Mouse (Mus musculus) midbrain, postnatal 0 days (tissue): ENCODE measurements at regions not wholly inside any gene's neighbourhood (a gene's known extent, or its start where the extent isn't known, plus 50 kb on each side); places are given as distances from the start of the nearest gene placed in this dataset.

Experiments
- ATAC-seq: fragments of 200-750 bp; cut with Nextera tagmentation; 2 replicates; pipeline ENCODE4 v1.8.0; 2017; ENCODE audit warnings: moderate number of reproducible peaks, mild to moderate bottlenecking, moderate TSS enrichment, moderate library complexity; ENCODE audit not compliant: low FRiP score
- DNase-seq: peaks from one replicate; pipeline ENCODE4 v3.0.0-alpha.2; 2015; ENCODE audit warnings: low spot score
- H3K27ac ChIP-seq: fragments of 300-500 bp; sonication (generic); 2 replicates; pipeline ENCODE4 v1.5.1; 2014; ENCODE audit warnings: low read depth, mild to moderate bottlenecking, low read length, mixed read lengths
- H3K27me3 ChIP-seq: fragments of 300-500 bp; sonication (generic); 2 replicates; pipeline ENCODE4 v1.6.1; 2014; ENCODE audit warnings: low read length, control low read depth, mixed read lengths; ENCODE audit not compliant: insufficient read depth
- H3K36me3 ChIP-seq: fragments of 300-500 bp; sonication (generic); 2 replicates; pipeline ENCODE4 v1.6.1; 2014; ENCODE audit warnings: low read length, control low read depth, mixed read lengths; ENCODE audit not compliant: insufficient read depth
- H3K4me1 ChIP-seq: fragments of 300-500 bp; sonication (generic); 2 replicates; pipeline ENCODE4 v1.6.1; 2014; ENCODE audit warnings: mild to moderate bottlenecking, control low read depth, antibody characterized with exemption, low read length, mixed read lengths; ENCODE audit not compliant: insufficient read depth
- H3K4me2 ChIP-seq: fragments of 300-500 bp; sonication (generic); 2 replicates; pipeline ENCODE4 v1.6.1; 2014; ENCODE audit warnings: low read depth, mild to moderate bottlenecking, low read length, mixed read lengths; ENCODE audit not compliant: poor library complexity, severe bottlenecking
- H3K4me3 ChIP-seq: fragments of 300-500 bp; sonication (generic); 2 replicates; pipeline ENCODE4 v1.5.1; 2014; ENCODE audit warnings: low read depth, mild to moderate bottlenecking, low read length, moderate library complexity
- H3K9ac ChIP-seq: fragments of 300-500 bp; sonication (generic); replicated peaks from 2 replicates; pipeline ENCODE4 v1.6.1; 2014; ENCODE audit warnings: mild to moderate bottlenecking, low read length, moderate library complexity, mixed read lengths; ENCODE audit not compliant: poor library complexity, severe bottlenecking
- H3K9me3 ChIP-seq: fragments of 300-500 bp; sonication (generic); 2 replicates; pipeline ENCODE4 v1.6.1; 2016; ENCODE audit warnings: low read length, control low read depth
- CTCF ChIP-seq: IDR thresholded peaks from 2 replicates; pipeline ENCODE4 v1.5.1; 2016; ENCODE audit warnings: antibody characterized with exemption, mild to moderate bottlenecking
- WGBS: fragments of 180-500 bp; shearing (Covaris S2); extraction: QIAGEN DNeasy Blood & Tissue Kit; methylation state at CpG from one replicate; pipeline ENCODE4 v1.1.7; 2014; 5-methylcytosine and 5-hydroxymethylcytosine counted together

DNA sequence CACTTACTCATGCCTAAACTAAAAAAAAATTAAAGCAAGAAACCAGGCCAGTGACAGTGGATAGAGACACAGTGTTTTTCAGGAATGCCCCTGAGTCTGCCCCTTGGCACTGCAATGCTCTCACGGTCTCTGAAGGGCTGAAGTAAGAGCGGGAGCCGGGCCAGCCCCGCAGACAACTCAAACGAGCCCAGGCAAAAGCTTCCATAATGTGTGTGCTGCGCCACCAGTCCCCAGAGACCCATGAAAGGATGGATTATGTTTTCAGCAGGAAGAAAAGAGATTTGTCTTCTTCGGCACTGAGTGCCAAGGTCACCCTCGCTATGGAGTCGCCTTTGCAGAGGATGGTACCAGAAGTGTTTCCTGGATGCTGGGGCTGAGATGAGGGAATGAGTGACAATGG is 81.7 kb upstream of the Adamts2 start:
- Histone ChIP-seq H3K9me3 (no peaks in the 10 kb centered on the region), H3K4me2 (no peak overlapping the region), H3K36me3 (no peaks in the 10 kb centered on the region), H3K4me3 (no peak overlapping the region), H3K9ac (no peak overlapping the region), H3K27ac (no peak overlapping the region), H3K27me3 (no peaks in the 10 kb centered on the region), H3K4me1 (no peaks in the 10 kb centered on the region)
- WGBS: 45% methylated on average over 9 of the region's 9 CpGs
- DNase-seq (peak; percentile 45), ATAC-seq (no peak)
- TF ChIP-seq CTCF: no peak

DNA sequence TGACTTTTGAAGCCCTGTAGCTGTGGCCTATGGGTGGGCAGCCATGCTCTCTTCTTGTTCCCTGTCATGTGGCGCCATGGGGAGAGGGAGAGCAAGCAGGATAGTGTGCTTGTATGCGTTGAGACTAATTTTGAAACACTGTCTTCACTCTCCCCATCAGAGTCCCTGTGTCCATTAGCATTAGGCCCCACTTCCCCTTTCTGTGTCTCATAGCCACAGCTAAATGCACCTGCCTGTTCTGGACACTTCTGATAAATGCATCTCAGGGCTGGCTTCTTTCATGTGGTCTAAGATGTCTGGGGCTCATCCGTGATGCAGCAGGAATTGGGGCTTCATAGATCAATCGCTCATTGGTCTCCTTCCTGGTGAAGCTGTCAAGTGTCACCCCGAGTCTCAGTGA is 77.0 kb upstream of the Rufy1 start:
- no peak for TF ChIP-seq CTCF
- Histone ChIP-seq H3K9me3 (no peaks in the 10 kb centered on the region), H3K4me1 (no peaks in the 10 kb centered on the region), H3K4me3 (no peak overlapping the region), H3K27ac (no peak overlapping the region), H3K36me3 (no peaks in the 10 kb centered on the region), H3K9ac (no peak overlapping the region), H3K4me2 (no peak overlapping the region), H3K27me3 (no peaks in the 10 kb centered on the region)
- 65% methylated on average over 5 of the region's 5 CpGs for WGBS
- ATAC-seq (no peak), DNase-seq (no peak)

DNA sequence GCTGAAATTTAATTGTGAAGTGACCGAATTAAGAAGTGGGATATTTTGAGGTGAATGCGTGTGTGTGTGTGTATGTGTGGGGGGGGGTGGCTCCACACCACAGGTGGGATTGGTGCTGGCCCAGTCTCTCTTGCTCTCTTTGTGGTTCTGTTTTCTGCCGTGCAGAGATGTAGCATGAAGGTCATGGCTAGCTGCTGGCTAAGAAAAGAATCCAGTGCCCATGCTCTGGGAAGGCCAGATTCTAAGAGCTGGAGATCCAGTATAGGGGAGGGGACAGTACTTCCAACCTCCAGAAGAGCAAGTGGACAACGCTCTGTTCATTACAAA is 76.5 kb upstream of the Rufy1 start:
- H3K27ac ChIP-seq: no peak overlapping the region
- no peak for TF ChIP-seq CTCF
- WGBS: 49% methylated on average over 4 of the region's 4 CpGs
- DNase-seq (no peak), ATAC-seq (no peak)
- H3K4me1 ChIP-seq: no peaks in the 10 kb centered on the region
- no peak overlapping the region for H3K4me3 ChIP-seq
- H3K36me3 ChIP-seq: no peaks in the 10 kb centered on the region
- H3K9me3 ChIP-seq: no peaks in the 10 kb centered on the region
- no peaks in the 10 kb centered on the region for H3K27me3 ChIP-seq
- H3K9ac ChIP-seq: no peak overlapping the region
- H3K4me2 ChIP-seq: no peak overlapping the region

DNA sequence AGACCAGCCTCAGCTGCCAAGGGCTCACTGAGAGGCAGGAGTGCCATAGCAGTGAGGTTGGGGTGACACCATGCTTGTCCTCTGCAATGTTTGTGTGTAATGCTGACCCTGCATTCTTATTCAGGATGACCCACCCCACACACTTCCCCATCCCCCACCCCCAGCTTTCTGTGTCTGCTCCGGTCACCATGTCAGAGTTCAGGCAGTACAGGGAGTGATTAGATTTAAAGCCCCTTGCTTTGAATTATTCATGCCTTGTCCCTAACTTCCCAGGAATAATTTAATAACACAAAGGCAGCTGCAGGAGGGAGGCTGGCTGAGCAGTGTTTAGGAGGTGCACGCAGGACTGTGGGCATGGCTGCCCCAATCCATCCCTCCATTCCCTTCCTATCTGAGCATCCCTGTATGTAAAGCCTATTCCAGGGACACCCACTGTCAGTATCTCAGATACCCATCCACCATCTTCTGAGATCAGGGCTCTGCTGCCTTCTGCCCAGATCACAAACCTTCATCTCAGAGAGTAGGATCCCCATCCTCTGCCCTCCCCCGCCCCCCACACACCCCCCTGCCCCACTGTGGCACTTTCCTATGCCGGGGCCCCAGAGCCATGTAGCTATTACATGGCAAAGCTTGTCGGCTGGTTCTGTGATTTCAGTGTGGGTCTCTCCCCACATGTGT is 76.0 kb upstream of the Rufy1 start:
- Histone ChIP-seq H3K9me3 (no peaks in the 10 kb centered on the region), H3K27me3 (no peaks in the 10 kb centered on the region), H3K4me1 (no peaks in the 10 kb centered on the region), H3K4me3 (no peak overlapping the region), H3K36me3 (no peaks in the 10 kb centered on the region), H3K4me2 (no peak overlapping the region), H3K9ac (no peak overlapping the region), H3K27ac (no peak overlapping the region)
- 30% methylated on average over 5 of the region's 5 CpGs for WGBS
- no peak for TF ChIP-seq CTCF
- ATAC-seq (no peak), DNase-seq (no peak)

DNA sequence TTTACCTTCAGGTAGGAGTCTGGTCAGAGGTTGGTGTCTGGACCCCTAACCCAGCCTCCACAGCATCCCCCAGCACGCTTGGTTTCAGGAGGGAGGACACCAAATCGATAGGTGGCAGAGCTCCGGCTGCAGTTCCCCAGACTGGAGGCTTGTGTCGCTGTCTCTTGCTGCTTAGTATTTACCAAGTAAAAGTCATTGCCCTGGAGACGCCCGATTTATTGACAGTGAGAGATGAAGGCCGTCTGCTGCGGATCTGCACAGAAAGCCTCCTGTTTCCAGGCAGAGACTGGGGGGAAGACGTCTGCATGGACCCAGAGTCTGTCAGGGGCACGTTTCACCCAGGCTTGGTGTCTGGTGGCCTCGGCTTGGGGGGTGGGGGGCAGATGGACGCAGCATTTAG is 70.4 kb upstream of the Rufy1 start:
- Histone ChIP-seq H3K9me3 (no peaks in the 10 kb centered on the region), H3K27me3 (no peaks in the 10 kb centered on the region), H3K4me3 (no peak overlapping the region), H3K4me1 (no peaks in the 10 kb centered on the region), H3K4me2 (no peak overlapping the region), H3K36me3 (no peaks in the 10 kb centered on the region), H3K9ac (no peak overlapping the region), H3K27ac (no peak overlapping the region)
- peak; percentile 15; the same call in 1 of the 2 replicates for TF ChIP-seq CTCF
- 68% methylated on average over 12 of the region's 12 CpGs for WGBS
- peak; percentile 61 for DNase-seq
- no peak for ATAC-seq

DNA sequence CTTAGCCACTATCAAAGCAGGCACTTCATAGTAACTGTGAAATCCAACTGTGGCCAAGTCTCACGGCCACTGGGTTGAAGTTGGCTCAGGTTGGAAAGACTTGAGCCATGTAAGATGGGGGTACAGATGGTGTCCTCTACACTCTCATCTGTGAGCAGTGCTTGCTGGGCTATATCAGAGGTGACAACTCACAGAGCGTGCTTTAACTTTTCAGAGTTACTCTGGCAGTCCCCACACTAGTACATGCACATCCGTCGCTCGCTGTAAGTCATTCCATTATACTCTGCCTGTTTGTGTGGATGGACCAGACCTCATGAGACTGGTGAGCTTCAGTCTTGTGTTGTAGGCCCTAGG is 62.2 kb upstream of the Rufy1 start:
- Histone ChIP-seq H3K4me2 (no peak overlapping the region), H3K27ac (no peak overlapping the region), H3K4me3 (no peak overlapping the region), H3K4me1 (no peaks in the 10 kb centered on the region), H3K27me3 (no peaks in the 10 kb centered on the region), H3K36me3 (no peaks in the 10 kb centered on the region), H3K9ac (no peak overlapping the region), H3K9me3 (no peaks in the 10 kb centered on the region)
- no peak for ATAC-seq
- DNase-seq: no peak
- WGBS: 89% methylated on average over 5 of the region's 5 CpGs
- TF ChIP-seq CTCF: no peak
